Mouse (Mus musculus) small intestine, adult 2 months (tissue): Measurements from ENCODE around the gene Epb41l4b.

Experiments used
- CTCF ChIP-seq: fragments of 200-500 bp; IDR thresholded peaks from 2 replicates; pipeline ENCODE4 v1.5.1; 2012; ENCODE audit warnings: low read depth, mild to moderate bottlenecking, control low read depth, inconsistent platforms, low read length, moderate library complexity, mixed read lengths; ENCODE audit not compliant: insufficient replicate concordance, insufficient read length; ENCODE audit errors: extremely low read depth
- POLR2A ChIP-seq: fragments of 200-500 bp; IDR thresholded peaks from 2 replicates; pipeline ENCODE4 v1.6.1; 2012; ENCODE audit warnings: low read depth, mild to moderate bottlenecking, control low read depth, inconsistent platforms, low read length, moderate library complexity

DNA sequence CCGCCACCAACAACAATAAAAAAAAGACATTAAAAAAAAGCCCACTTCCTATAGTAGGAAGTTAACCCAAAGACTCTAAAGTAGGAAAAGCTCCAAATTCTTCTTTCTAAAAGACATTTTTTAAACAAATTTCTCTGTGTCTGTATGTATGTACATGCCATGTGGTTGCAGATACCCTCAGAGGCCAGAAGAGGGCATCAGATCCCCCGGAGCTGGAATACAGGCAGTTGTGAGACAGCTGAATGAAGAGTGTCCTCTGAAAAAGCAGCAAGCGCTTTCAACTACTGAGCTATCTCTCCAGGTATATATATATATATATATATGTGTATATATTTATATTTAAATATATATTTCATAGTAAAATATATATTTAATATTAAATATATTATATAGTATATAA is 121.9 kb downstream of the Epb41l4b start:
- TF ChIP-seq POLR2A: no peak
- no peak for TF ChIP-seq CTCF
